Mouse (Mus musculus) cerebellum, postnatal 14 days (tissue): ENCODE measurements at regions not wholly inside any gene's neighbourhood (a gene's known extent, or its start where the extent isn't known, plus 50 kb on each side); places are given as distances from the start of the nearest gene placed in this dataset.

ENCODE experiments used
- DNase-seq, 2 experiments: peaks; one replicate each; pipeline ENCODE4 v3.0.0; 2021; ENCODE audit warnings: mixed read lengths in 2 of 2

- no peak for DNase-seq
Measured at GRCm38 (mm10) chr4:107736866-107737265, 52.8 kb upstream of the Dmrtb1 start.

DNA sequence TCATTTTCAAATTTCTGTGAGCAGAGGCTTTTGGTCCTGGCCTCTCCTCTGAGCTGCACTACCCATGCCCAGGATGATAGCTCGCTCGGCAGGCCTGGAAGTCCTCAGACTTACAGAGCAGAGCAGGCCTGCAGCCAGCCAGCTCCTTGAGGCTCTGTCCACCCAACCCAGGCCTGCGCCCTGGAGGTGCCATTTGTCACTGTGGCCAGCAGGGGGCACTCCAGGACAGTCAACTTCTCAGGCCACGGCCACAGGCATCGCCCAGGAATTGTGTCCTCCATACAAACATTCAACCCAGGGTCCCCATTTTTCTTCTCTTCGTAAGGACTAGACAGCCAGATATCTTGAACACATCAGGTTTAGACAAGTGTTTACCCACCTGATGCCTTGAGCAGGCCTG lies 53.9 kb upstream of the Dmrtb1 start:
- DNase-seq, result peak; percentile 95 to 96

DNA sequence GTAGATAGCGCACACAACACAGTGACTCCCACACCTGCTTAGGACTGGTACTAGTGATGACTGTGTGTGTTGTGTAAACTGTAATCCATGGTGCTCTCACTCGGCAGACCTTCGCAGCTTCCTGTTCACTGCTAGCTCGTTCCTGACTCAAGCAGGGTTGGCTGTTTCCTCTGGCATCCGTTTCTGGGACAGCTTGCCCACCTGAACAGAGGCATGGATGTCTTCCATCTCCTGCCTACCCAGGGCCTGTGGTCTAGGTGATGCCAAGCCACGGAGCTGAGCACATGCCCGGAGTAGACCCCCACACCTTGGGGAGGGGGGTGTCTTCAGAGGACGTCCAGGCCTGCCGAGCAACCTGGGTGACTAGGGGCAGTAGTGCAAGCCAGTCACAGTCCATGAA lies 54.7 kb upstream of the Dmrtb1 start:
- DNase-seq, result peak; percentile 84 to 85

DNA sequence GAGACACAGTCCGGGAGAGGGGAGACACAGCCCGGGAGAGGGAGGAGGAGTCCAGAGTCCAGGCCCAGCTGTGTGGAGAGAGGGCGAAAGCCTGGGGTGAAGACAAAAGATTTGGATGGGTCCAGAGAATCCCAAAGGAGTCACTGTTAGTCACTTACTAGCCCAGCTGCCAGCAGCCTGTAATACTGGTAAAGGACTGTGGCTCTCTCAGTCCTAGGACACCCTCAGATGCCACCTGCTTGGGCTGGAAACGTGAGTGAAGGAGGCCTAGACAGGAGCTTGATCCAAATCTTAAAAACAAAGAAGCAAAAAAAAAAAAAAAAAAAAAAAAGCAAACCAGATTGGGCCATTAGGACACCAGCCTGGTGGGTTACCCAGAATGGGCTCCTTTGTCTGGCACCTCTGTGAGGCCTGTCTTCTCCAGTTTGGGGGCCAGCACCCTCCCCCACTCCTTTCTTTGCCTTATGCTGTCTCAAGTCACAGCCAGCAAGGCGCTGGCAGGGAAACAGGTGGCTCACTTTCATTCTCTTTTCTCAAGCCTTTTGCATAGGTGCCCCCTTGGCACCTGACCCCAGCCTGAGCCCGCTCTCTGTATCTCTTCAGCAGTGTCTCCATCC lies 55.9 kb upstream of the Dmrtb1 start:
- DNase-seq, result peak; percentile 61 to 72

DNA sequence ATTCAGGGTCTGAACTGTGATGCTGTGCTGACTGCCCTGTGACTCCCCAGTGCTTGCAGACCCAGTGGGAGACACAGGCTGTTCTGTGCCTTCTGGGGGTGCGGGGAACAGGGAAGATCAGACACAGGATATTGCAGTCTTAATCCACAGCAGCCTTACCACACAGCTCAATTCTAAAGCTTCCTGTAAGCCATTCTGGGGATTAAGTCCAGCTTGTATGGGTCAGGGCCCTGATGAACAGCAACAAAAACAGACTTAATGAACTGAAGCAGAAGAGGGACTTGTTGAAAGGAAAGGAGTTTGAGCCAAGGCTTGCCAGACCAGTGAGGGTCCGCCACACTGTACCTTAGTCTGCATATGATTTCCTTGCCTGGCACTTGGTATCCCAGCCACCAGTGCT lies 58.4 kb upstream of the Lrp8 start:
- no peak for DNase-seq

- no peak for DNase-seq
Measured at GRCm38 (mm10) chr4:107746366-107746765, 55.7 kb upstream of the Lrp8 start.

- no peak for DNase-seq
Measured at GRCm38 (mm10) chr4:107746923-107747431, 55.1 kb upstream of the Lrp8 start.

DNA sequence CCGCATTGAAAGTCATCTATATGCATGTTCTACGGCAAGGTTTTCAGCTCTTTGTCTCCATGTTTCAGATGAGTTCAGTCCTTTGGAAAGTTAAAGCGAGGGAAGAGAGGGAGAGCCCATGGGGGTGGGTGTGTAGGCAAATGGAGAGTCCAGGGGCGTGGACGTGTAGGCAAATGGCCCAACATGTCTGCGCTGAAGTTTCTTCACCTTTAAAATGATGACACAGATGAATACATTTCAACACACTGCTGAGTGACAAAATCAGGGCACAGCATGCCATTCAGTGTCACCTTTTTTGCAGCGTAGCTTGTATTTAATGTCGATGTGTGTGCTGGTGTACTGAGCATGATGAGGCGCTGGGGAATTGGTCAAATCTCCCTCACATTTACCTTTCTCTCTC lies 54.6 kb upstream of the Lrp8 start:
- no peak for DNase-seq

- no peak for DNase-seq
Measured at GRCm38 (mm10) chr4:107747907-107748628, 54.0 kb upstream of the Lrp8 start.

GRCm38 (mm10) chr4:107749045-107749444 lies 53.0 kb upstream of the Lrp8 start:
- no peak for DNase-seq

GRCm38 (mm10) chr4:107750017-107750416 lies 52.0 kb upstream of the Lrp8 start:
- DNase-seq, result no peak
